Mouse (Mus musculus): ENCODE data around the gene Sirpb1c.
"Not testable (repeated sequence)": the region's sequence is repeated elsewhere in the genome, so short reads cannot be mapped to it uniquely, and the experiment has no call there.

Sirpb1c gene

DNA sequence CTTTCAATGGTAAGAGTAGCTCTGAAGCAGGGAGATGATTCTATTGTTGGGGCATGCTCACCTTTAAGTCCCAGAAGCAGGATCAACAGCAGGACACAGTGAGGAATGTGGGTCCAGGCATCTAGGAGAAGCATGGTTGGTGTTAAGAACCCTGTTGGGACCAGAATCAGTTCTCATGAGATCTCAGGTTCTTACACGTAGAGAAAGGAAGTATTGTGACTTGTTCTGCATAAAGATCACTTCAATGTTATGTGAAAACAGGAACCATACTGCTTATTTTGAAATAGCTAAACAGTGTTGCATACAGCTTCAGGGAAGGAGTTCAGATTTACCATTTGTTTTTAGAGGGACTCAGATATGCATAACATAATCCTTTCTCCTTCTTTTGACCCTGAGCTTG lies at the start of gene Sirpb1c:
Gene Sirpb1c, minus strand, starts transcription at position 249 of the 400 bp plus-strand sequence.
- not testable (repeated sequence) for DNase-seq

DNA sequence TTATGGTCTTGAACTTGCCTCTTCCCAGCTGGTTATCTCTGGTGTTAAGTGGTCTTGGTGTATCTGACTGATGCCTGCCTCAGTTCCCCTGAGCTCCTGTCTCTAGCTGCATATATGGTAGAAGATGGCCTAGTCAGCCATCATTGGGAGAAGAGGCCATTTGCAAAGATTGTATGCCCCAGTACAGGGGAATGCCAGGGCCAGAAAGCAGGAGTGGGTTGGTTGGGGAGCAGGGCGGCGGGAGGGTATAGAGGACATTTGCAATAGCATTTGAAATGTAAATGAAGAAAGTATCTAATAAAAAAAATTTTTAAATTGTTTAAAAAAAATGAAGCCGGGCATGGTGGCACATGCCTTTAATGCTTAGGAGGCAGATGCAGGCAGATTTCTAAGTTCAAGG lies 38.1 kb upstream of the Sirpb1c start:
- DNase-seq, result no peak

DNA sequence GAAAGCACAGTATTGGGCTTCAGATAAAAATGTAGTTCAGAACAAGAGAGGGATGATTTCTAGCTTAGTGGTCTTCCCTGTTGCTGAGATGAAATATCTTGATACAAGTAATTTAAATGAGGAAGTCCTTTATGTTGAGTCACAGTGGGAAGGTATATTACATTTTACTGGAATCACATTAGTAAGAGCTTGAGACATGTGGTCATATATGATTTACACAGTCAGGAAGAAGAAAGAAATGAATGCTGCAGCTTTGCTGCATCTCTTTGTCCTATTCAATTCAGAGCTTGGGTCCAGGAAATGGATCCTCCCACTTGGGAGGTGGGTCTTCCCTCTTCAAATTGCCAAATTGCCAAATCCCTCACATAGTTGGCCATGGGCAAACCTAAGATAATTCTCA lies 7.4 kb upstream of the Sirpb1c start:
- DNase-seq, result not testable (repeated sequence)

DNA sequence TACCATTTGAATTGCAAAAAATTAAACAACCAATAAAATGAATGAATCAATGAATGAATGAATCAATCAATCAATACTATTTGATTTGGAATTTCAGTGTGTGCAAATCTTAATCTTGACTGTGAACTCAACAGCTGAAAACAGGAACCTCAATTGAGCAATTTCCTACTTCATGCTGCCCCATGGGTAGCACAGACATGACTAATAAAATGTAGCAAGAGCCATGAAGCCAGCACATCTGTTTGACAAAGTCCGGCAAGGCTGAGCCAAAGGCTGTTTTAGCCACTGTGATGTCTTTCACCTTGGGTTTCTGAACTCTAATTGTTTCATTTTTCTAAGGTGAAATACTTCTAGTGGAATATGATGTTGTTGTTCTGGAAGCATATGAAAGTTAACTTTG lies 1.6 kb upstream of the Sirpb1c start:
- DNase-seq, result no peak

DNA sequence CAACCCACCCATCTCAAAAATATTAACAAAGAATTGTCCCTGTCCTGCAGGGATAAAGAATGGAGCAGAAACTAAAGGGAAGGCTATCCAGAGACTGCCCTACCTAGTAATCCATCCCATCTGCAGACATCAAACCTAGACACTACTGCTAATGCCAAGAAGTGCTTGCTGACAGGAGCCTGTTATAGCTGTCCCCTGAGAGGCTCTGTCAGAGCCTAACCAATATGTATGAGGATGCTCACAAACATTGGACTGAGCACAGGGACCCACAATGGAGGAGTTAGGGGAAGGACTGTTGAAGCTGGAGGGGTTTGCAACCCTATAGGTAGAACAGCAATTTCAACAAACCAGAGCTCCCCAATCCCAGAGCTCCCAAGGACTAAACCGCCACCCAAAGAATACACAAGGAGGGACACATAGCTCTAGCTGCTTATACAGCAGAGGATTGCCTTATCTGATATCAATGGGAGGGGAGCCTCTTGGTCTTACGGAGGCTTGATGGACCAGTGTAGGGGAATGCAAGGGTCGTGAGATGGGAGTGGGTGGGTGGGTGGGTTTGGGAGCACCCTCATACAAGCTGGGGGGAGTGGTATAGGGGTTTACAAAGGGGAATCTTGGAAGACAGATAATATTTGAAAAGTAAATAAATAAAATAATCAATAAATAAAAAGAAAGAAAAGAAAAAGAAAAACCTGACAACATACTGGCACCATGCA lies 838 bp downstream of the Sirpb1c start:
- DNase-seq, result no peak

DNA sequence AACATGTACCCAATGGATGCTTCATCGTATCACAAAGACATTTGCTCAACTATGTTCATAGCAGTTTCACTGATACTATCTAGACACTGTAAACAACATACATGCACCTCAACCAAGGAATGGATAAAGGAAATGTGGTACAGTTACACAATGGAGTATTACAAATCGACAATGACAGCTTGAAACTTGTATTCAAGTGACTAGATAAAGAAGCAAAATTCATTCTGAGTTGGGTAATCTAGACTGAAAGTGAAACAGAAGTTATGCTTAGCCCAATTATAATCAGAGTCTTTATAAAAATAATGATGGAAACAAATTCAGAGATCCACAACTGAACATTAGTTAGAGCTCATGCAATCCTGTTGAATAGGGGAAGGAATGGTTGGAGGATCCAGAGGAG lies 74.7 kb downstream of the Sirpb1c start:
- not testable (repeated sequence) for DNase-seq
